Mouse (Mus musculus): ENCODE results near the gene Ccp110.

DNA sequence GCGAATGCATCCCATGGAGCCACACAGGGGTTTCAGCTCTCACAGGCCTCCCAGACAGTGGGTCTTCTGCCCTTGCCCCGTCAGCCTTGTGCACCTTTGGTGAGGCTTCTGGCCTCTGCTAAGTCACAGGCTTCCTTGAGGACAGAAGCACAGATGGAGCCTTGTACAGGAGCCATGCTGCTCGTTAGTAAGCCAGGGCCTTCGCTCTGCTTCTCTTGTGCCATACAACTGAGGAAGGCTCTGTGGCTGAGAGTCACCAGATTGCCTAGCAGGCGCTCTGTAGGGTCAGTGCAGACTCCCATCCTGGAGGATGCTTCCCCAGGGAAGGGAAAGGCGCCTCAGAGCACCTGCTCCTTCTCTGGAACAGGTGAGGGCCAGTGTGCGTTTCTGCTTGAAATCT, 63.6 kb downstream of the Ccp110 start:
- TF ChIP-seq POLR2A (IDR thresholded peaks at IDR 0.05; ENCODE audit: control insufficient read depth in 1 of 2, insufficient read depth in 1 of 2, low read depth in 1 of 2, low read length in 2 of 2, poor library complexity in 1 of 2) (no peak), TCF12 (IDR thresholded peaks at IDR 0.05; ENCODE audit: low read depth, low read length) (no peak)

All from MEL (cell line).